ENCODE assay signal across 12 mouse cellular contexts in the genomic region with DNA sequence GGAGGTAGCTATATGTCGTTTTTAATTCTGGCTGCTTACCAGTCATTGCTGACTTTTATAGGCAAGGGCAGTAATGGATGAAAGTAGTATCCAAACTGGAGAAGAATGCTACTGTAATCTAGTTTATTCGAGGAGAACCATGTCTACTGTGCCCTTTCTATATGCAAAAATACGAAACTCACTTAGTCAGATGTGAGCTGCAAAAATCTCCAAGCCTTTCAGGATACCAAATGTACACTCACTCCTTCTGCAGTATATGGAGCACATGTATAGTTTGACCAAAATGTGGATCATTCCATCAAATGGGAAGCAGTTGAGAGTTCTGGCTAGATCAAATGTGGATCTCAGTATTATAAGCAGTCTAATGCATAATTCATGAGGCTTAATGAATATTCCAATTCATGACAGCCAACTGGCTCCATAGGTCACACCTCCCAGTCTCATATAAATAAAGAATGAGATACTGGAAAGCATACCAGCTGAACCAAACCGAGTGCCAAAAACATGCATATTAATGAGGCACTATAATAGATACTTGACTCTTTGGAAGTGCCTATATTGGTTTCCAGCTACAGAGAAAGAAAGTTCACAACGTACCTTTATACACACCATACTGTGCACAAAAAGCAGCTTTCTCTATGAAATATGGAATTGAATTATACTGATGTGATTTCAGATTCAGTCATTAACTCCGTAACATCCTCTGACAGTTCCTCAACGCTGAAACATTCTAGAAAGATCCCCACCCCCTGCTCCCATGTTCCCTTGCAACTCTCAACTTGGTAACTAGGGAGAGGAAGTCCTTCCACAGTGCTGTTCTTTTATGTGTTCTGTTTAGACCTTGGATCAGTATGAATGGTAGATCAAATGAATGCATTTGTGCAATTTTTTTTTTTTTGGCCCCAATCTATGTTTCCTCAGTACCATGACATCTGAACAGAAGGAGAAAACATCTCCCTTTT.
DNase-seq lines count a peak whose midpoint lies in the region; ATAC-seq and TF ChIP-seq lines count a peak whose summit lies in the region.
"Had no signal": no experiment of that assay in that cellular context is flagged by ENCODE, and none has a peak within 500 bp of the region (broad histone marks: within the 10 kb centered on the region; RNA-seq: fewer than 3 reads in every experiment).

No protein-coding gene starts in this region.

- H3K4me1 ChIP-seq in forebrain, embryonic 14.5 days (ENCODE audit: control insufficient read depth, insufficient read depth, low read length), result peaks cover 18% of the 10 kb centered on the region
- peaks cover 46% of the 10 kb centered on the region for H3K4me1 ChIP-seq in midbrain, embryonic 10.5 days
- H3K4me1 ChIP-seq: liver, embryonic 12.5 days; stomach, embryonic 15.5 days had no signal

- peak overlapping the region; percentile 18 for H3K4me2 ChIP-seq in forebrain, embryonic 14.5 days (ENCODE audit: low read length)
- H3K4me2 ChIP-seq: heart, embryonic 11.5 days; liver, embryonic 12.5 days; stomach, embryonic 15.5 days had no signal

- no peak for TF ChIP-seq CTCF in left cerebral cortex, adult 2 months (IDR thresholded peaks at IDR 0.05)

- intact Hi-C loops in left cerebral cortex, postnatal 4 days (cut with DNase I), result no loop called here
- intact Hi-C loops in left cerebral cortex, adult 2 months (cut with DNase I), result no loop called here

- no peak overlapping the region for H3K4me3 ChIP-seq in left cerebral cortex, adult 2 months
- no peak overlapping the region for H3K4me3 ChIP-seq in forebrain, embryonic 14.5 days (ENCODE audit: low read depth, low read length)
- no peak overlapping the region for H3K4me3 ChIP-seq in midbrain, embryonic 10.5 days
- H3K4me3 ChIP-seq: liver, embryonic 12.5 days; stomach, embryonic 15.5 days had no signal

- no peaks in the 10 kb centered on the region for H3K9me3 ChIP-seq in forebrain, embryonic 14.5 days (replicated peaks; ENCODE audit: control insufficient read depth, low read length)
- no peaks in the 10 kb centered on the region for H3K9me3 ChIP-seq in midbrain, embryonic 10.5 days (replicated peaks)
- H3K9me3 ChIP-seq: liver, embryonic 12.5 days; stomach, embryonic 15.5 days had no signal

- ATAC-seq in forebrain, embryonic 14.5 days, result peak; percentile 96
- ATAC-seq: liver, embryonic 12.5 days had no signal

- H3K36me3 ChIP-seq in forebrain, embryonic 14.5 days (ENCODE audit: control insufficient read depth, insufficient read depth, low read length), result no peaks in the 10 kb centered on the region
- H3K36me3 ChIP-seq in midbrain, embryonic 10.5 days, result no peaks in the 10 kb centered on the region
- H3K36me3 ChIP-seq: liver, embryonic 12.5 days; stomach, embryonic 15.5 days had no signal

- H3K9ac ChIP-seq in forebrain, embryonic 14.5 days (ENCODE audit: low read length), result no peak overlapping the region
- H3K9ac ChIP-seq: liver, embryonic 12.5 days; stomach, embryonic 15.5 days had no signal

- WGBS in forebrain, embryonic 14.5 days, result 17% methylated on average over 7 of the region's 7 CpGs
- WGBS in midbrain, embryonic 10.5 days, result 56% methylated on average over 7 of the region's 7 CpGs

- H3K27me3 ChIP-seq in forebrain, embryonic 14.5 days (replicated peaks; ENCODE audit: control insufficient read depth, insufficient read depth, low read length), result no peaks in the 10 kb centered on the region
- no peaks in the 10 kb centered on the region for H3K27me3 ChIP-seq in midbrain, embryonic 10.5 days (ENCODE audit: low read depth, poor library complexity, severe bottlenecking)
- H3K27me3 ChIP-seq: liver, embryonic 12.5 days; stomach, embryonic 15.5 days had no signal

- no peak overlapping the region for H3K27ac ChIP-seq in left cerebral cortex, adult 2 months
- H3K27ac ChIP-seq in forebrain, embryonic 14.5 days (ENCODE audit: low read depth, low read length), result peak overlapping the region; percentile 66
- H3K27ac ChIP-seq in midbrain, embryonic 10.5 days (replicated peaks), result peak overlapping the region; percentile 6
- H3K27ac ChIP-seq: liver, embryonic 12.5 days; stomach, embryonic 15.5 days had no signal

- DNase-seq in left cerebral cortex, postnatal 4 days, result peak; percentile 20
- no peak for DNase-seq in left cerebral cortex, adult 2 months (ENCODE audit: extremely low spot score in 1 of 2, low spot score in 2 of 2)
- peak; percentile 96 for DNase-seq in forebrain, embryonic 14.5 days (ENCODE audit: low spot score)
- DNase-seq in midbrain, embryonic 10.5 days (ENCODE audit: low spot score), result no peak
- DNase-seq in telencephalon, adult 2 months (ENCODE audit: low read depth, low spot score), result peak; percentile 10
- DNase-seq in ovary, postnatal 10 days (ENCODE audit: low spot score), result no peak
- DNase-seq in Muller cell, postnatal 12 days (ENCODE audit: inconsistent ontology term), result no peak
- DNase-seq: kidney, adult 11 months; lung, postnatal 36 days had no signal

Comparison
In these comparisons a context has a peak if more than half of its experiments do, and no peak if none do; other contexts are left out.
1. DNase-seq: peak in left cerebral cortex, postnatal 4 days (single experiment), forebrain, embryonic 14.5 days (single experiment) and telencephalon, adult 2 months (single experiment); none in left cerebral cortex, adult 2 months (0 of 2), midbrain, embryonic 10.5 days (single experiment), ovary, postnatal 10 days (single experiment) and Muller cell, postnatal 12 days (single experiment).